Mouse (Mus musculus): ENCODE measurements around the gene Cipc. TPM values are rescaled to one million over a fixed set of nuclear protein-coding genes. Genes with fewer than 3 reads are reported as not detected.

Cipc gene
- total RNA-seq, 4 experiments from 2014 or later = 34.5 to 38.7 (median 37.1) TPM

- peak; percentile 79 to 83 for DNase-seq (ENCODE audit: low spot score in 2 of 2)
Observed at GRCm38 (mm10) chr12:86931919-86932574, 14.8 kb upstream of the Cipc start.

GRCm38 (mm10) chr12:86932575-86932952, 14.3 kb upstream of the Cipc start:
- DNase-seq (ENCODE audit: low spot score in 2 of 2) = peak; percentile 36 to 63

- no peak for DNase-seq (ENCODE audit: low spot score in 2 of 2)
Observed at GRCm38 (mm10) chr12:86934748-86935147, 12.1 kb upstream of the Cipc start.

GRCm38 (mm10) chr12:86935692-86936282, 11.1 kb upstream of the Cipc start:
- no peak for DNase-seq (ENCODE audit: low spot score in 2 of 2)

- no peak for DNase-seq (ENCODE audit: low spot score in 2 of 2)
Observed at GRCm38 (mm10) chr12:86936587-86937343, 10.1 kb upstream of the Cipc start.

- DNase-seq (ENCODE audit: low spot score in 2 of 2) = no peak
Observed at GRCm38 (mm10) chr12:86938571-86938970, 8.3 kb upstream of the Cipc start.

GRCm38 (mm10) chr12:86941173-86941572, 5.7 kb upstream of the Cipc start:
- DNase-seq (ENCODE audit: low spot score in 2 of 2) = no peak

GRCm38 (mm10) chr12:86941734-86942486, 4.9 kb upstream of the Cipc start:
- DNase-seq (ENCODE audit: low spot score in 2 of 2) = no peak

- DNase-seq (ENCODE audit: low spot score in 2 of 2) = no peak
Observed at GRCm38 (mm10) chr12:86943421-86943820, 3.4 kb upstream of the Cipc start.

- peak; percentile 50 to 53 for DNase-seq (ENCODE audit: low spot score in 2 of 2)
Observed at GRCm38 (mm10) chr12:86945126-86945525, 1.7 kb upstream of the Cipc start.

GRCm38 (mm10) chr12:86946301-86946781, 502 bp upstream of the Cipc start:
- DNase-seq (ENCODE audit: low spot score in 2 of 2) = no peak

- peak; percentile 48 to 66 for DNase-seq (ENCODE audit: low spot score in 2 of 2)
Observed at GRCm38 (mm10) chr12:86947681-86948401, 998 bp downstream of the Cipc start.

- DNase-seq (ENCODE audit: low spot score in 2 of 2) = no peak
Observed at GRCm38 (mm10) chr12:86948627-86949026, 1.8 kb downstream of the Cipc start.

- DNase-seq (ENCODE audit: low spot score in 2 of 2) = no peak
Observed at GRCm38 (mm10) chr12:86949501-86949900, 2.7 kb downstream of the Cipc start.

- DNase-seq (ENCODE audit: low spot score in 2 of 2) = no peak
Observed at GRCm38 (mm10) chr12:86950161-86950960, 3.5 kb downstream of the Cipc start.

- DNase-seq (ENCODE audit: low spot score in 2 of 2) = no peak
Observed at GRCm38 (mm10) chr12:86950961-86951360, 4.1 kb downstream of the Cipc start.

GRCm38 (mm10) chr12:86952331-86952850, 5.5 kb downstream of the Cipc start:
- DNase-seq (ENCODE audit: low spot score in 2 of 2) = no peak

- DNase-seq (ENCODE audit: low spot score in 2 of 2) = no peak
Observed at GRCm38 (mm10) chr12:86955894-86956293, 9.1 kb downstream of the Cipc start.

- no peak for DNase-seq (ENCODE audit: low spot score in 2 of 2)
Observed at GRCm38 (mm10) chr12:86958558-86958957, 11.7 kb downstream of the Cipc start.

- DNase-seq (ENCODE audit: low spot score in 2 of 2) = no peak
Observed at GRCm38 (mm10) chr12:86959661-86960060, 12.8 kb downstream of the Cipc start.
